Mouse (Mus musculus) Muller cell, postnatal 12 days (primary cell): Measurements from ENCODE around the gene Arl13a.
A peak's percentile ranks its signal among the peaks of the same experiment; 100 is the strongest.
"Not testable (repeated sequence)": the region's sequence is repeated elsewhere in the genome, so short reads cannot be mapped to it uniquely, and the experiment has no call there.

Experiments
- DNase-seq: peaks from one replicate; pipeline ENCODE4 v3.0.0-alpha.2; 2015; ENCODE audit errors: inconsistent ontology term

The Arl13a gene

GRCm38 (mm10) chrX:134187201-134187600 lies at the start of gene Arl13a:
Gene Arl13a, plus strand, starts transcription at chrX:134187501.
- not testable (repeated sequence) for DNase-seq

- DNase-seq, result no peak
Observed at GRCm38 (mm10) chrX:134140024-134140423, 47.3 kb upstream of the Arl13a start.

- peak; percentile 40 for DNase-seq
Observed at GRCm38 (mm10) chrX:134141551-134141950, 45.8 kb upstream of the Arl13a start.

- no peak for DNase-seq
Observed at GRCm38 (mm10) chrX:134141986-134142385, 45.3 kb upstream of the Arl13a start.

- no peak for DNase-seq
Observed at GRCm38 (mm10) chrX:134158151-134158550, 29.1 kb upstream of the Arl13a start.

GRCm38 (mm10) chrX:134160442-134160841 lies 26.9 kb upstream of the Arl13a start:
- DNase-seq, result peak; percentile 58

GRCm38 (mm10) chrX:134162043-134162720 lies 25.1 kb upstream of the Arl13a start, which contains the start of gene Xkrx:
Gene Xkrx, minus strand, starts transcription at chrX:134162076.
- DNase-seq, result no peak

- peak; percentile 0 for DNase-seq
Observed at GRCm38 (mm10) chrX:134162826-134163225, 24.5 kb upstream of the Arl13a start.

- no peak for DNase-seq
Observed at GRCm38 (mm10) chrX:134163484-134163883, 23.8 kb upstream of the Arl13a start.

GRCm38 (mm10) chrX:134170584-134170983 lies 16.7 kb upstream of the Arl13a start:
- DNase-seq, result no peak

- DNase-seq, result no peak
Observed at GRCm38 (mm10) chrX:134174699-134175098, 12.6 kb upstream of the Arl13a start.

GRCm38 (mm10) chrX:134208491-134208890 lies 21.2 kb downstream of the Arl13a start:
- no peak for DNase-seq

GRCm38 (mm10) chrX:134211151-134211642 lies 23.9 kb downstream of the Arl13a start:
- DNase-seq, result no peak

GRCm38 (mm10) chrX:134218161-134218560 lies 30.9 kb downstream of the Arl13a start:
- DNase-seq, result no peak

- no peak for DNase-seq
Observed at GRCm38 (mm10) chrX:134220618-134221017, 33.3 kb downstream of the Arl13a start.

- DNase-seq, result no peak
Observed at GRCm38 (mm10) chrX:134221856-134222255, 34.6 kb downstream of the Arl13a start, which contains the start of gene Nox1. Gene Nox1, minus strand, starts transcription at chrX:134221956.

- DNase-seq, result no peak
Observed at GRCm38 (mm10) chrX:134233048-134233447, 45.7 kb downstream of the Arl13a start.

- DNase-seq, result no peak
Observed at GRCm38 (mm10) chrX:134238266-134238665, 51.0 kb downstream of the Arl13a start.

- no peak for DNase-seq
Observed at GRCm38 (mm10) chrX:134245946-134246345, 58.6 kb downstream of the Arl13a start.

GRCm38 (mm10) chrX:134248202-134248601 lies 60.9 kb downstream of the Arl13a start:
- no peak for DNase-seq
